Mouse (Mus musculus) heart, embryonic 14.5 days (tissue): ENCODE results near the gene Nfib. TPM values are rescaled to one million over a fixed set of nuclear protein-coding genes. Genes with fewer than 3 reads are reported as not detected.

ENCODE experiments used
- ATAC-seq: fragments of 200-750 bp; cut with Nextera tagmentation; 2 replicates; pipeline ENCODE4 v1.8.0; 2017; ENCODE audit warnings: low read depth, moderate TSS enrichment; ENCODE audit not compliant: insufficient number of reproducible peaks, insufficient read depth, low FRiP score
- H3K27ac ChIP-seq, 2 experiments: fragments of 200-500 bp in 1 of 2; fragments of 300-500 bp in 1 of 2; sonication (generic) in 1 of 2; replicated peaks in 1 of 2; 2 replicates each; pipeline ENCODE4 v1.5.1; 2012 to 2014; ENCODE audit warnings: low read depth in 2 of 2, low read length in 2 of 2, control low read depth in 1 of 2, mild to moderate bottlenecking in 1 of 2, mixed read lengths in 1 of 2; ENCODE audit not compliant: control insufficient read depth in 1 of 2, insufficient read depth in 1 of 2
- H3K27me3 ChIP-seq: fragments of 300-500 bp; sonication (generic); 2 replicates; pipeline ENCODE4 v1.6.1; 2014; ENCODE audit warnings: mild to moderate bottlenecking, low read length, control low read depth; ENCODE audit not compliant: control insufficient read depth, insufficient read depth
- H3K36me3 ChIP-seq: fragments of 300-500 bp; sonication (generic); 2 replicates; pipeline ENCODE4 v1.6.1; 2014; ENCODE audit warnings: mild to moderate bottlenecking, control low read depth, low read length, mixed read lengths; ENCODE audit not compliant: control insufficient read depth, insufficient read depth
- H3K4me1 ChIP-seq, 2 experiments: fragments of 200-500 bp in 1 of 2; fragments of 300-500 bp in 1 of 2; sonication (generic) in 1 of 2; 2 replicates each; pipeline ENCODE4 v1.6.1; 2012 to 2014; ENCODE audit warnings: low read length in 2 of 2, control low read depth in 1 of 2, mixed read lengths in 1 of 2; ENCODE audit not compliant: control insufficient read depth in 2 of 2, insufficient read depth in 2 of 2
- H3K4me2 ChIP-seq: fragments of 300-500 bp; sonication (generic); 2 replicates; pipeline ENCODE4 v1.6.1; 2014; ENCODE audit warnings: mild to moderate bottlenecking, low read length
- H3K4me3 ChIP-seq, 2 experiments: fragments of 200-500 bp in 1 of 2; fragments of 300-500 bp in 1 of 2; sonication (generic) in 1 of 2; 2 replicates each; pipeline ENCODE4 v1.5.1; 2012 to 2014; ENCODE audit warnings: low read length in 2 of 2, mild to moderate bottlenecking in 2 of 2, control low read depth in 1 of 2, low read depth in 1 of 2, moderate library complexity in 1 of 2; ENCODE audit not compliant: control insufficient read depth in 1 of 2, insufficient read depth in 1 of 2
- H3K9ac ChIP-seq: fragments of 300-500 bp; sonication (generic); 2 replicates; pipeline ENCODE4 v1.6.1; 2014; ENCODE audit warnings: mild to moderate bottlenecking, low read length
- H3K9me3 ChIP-seq: fragments of 300-500 bp; sonication (generic); 2 replicates; pipeline ENCODE4 v1.6.1; 2016; ENCODE audit warnings: low read length, control low read depth; ENCODE audit not compliant: control insufficient read depth
- WGBS: fragments of 180-500 bp; shearing (Covaris S2); extraction: QIAGEN DNeasy Blood & Tissue Kit; methylation state at CpG from one replicate; pipeline ENCODE4 v1.1.7; 2014; 5-methylcytosine and 5-hydroxymethylcytosine counted together
- polyA plus RNA-seq: library from polyadenylated mRNA; unstranded; fragments of >200 nt; fragmentation: Nextera tagmentation; extraction: Ambion mirVana; gene quantifications from 2 replicates; pipeline ENCODE4 v1.2.1, GENCODE M21; 2014

Nfib gene
- polyA plus RNA-seq, 1 experiment from 2014 or later: 79.8 TPM

DNA sequence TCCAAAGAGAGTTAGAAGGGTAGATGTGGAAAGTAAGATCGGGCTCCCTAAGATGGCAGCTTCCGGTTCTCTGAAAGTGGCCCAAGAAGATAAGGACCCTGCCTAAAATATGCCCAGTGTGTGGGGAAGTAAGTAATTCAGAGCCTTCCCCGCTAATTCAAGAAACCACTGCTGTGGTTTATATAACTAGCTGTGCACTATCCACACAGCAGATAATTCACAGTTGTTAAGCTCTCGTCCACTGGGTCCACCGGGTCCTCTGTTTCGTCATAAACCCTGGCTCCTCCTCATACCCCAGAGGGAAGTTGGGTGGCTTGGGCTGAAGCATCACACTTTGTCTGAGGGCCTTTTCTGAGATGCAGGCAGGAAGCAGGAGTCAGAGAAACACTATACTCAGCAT, 19.5 kb downstream of the Nfib start:
- Histone ChIP-seq H3K36me3 (no peaks in the 10 kb centered on the region), H3K4me1 (peaks cover 8 to 19% of the 10 kb centered on the region in 2 experiments), H3K4me2 (no peak overlapping the region), H3K27ac (no peak overlapping the region), H3K4me3 (no peak overlapping the region), H3K9ac (no peak overlapping the region), H3K9me3 (no peaks in the 10 kb centered on the region), H3K27me3 (no peaks in the 10 kb centered on the region)
- ATAC-seq: no peak
- 73% methylated on average over 6 of the region's 6 CpGs for WGBS

- 50% methylated on average over 12 of the region's 12 CpGs for WGBS
- no peaks in the 10 kb centered on the region for H3K9me3 ChIP-seq
- H3K27me3 ChIP-seq: no peaks in the 10 kb centered on the region
- H3K4me2 ChIP-seq: peak overlapping the region; percentile 23; the same call in 1 of the 2 replicates
- H3K4me1 ChIP-seq: peaks cover 3 to 8% of the 10 kb centered on the region in 2 experiments; a peak in 3 of 4 replicates
- H3K9ac ChIP-seq: no peak overlapping the region
- H3K36me3 ChIP-seq: no peaks in the 10 kb centered on the region
- 0 out of 4 replicates have a peak overlapping the region, but pooled peaks of 1 of the 2 experiments have one; percentile 33 for H3K27ac ChIP-seq
- ATAC-seq: no peak
- H3K4me3 ChIP-seq: no peak overlapping the region
Observed at GRCm38 (mm10) chr4:82684088-82684715, 21.3 kb downstream of the Nfib start.

DNA sequence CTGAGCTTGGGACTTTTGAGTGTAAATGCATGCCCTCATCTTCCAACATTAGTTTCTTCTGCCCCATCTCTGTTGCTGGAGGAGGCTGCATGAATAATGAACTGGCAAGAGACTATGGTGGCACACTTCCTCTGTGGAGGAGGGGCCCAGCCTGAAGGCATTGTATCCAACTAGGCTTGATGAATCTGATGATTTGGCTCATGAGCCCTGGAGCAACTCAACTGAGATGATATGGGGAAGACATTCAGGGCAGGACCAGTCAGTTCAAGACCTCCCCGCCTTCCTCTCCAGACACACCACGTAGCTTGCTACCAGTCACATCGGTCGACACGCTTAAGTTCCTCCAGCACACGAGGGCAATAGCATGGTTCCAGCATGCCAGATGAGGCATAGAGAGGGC, 22.0 kb downstream of the Nfib start:
- no peak overlapping the region for H3K27ac ChIP-seq
- H3K9ac ChIP-seq: no peak overlapping the region
- WGBS: 92% methylated on average over 6 of the region's 6 CpGs
- H3K4me2 ChIP-seq: no peak overlapping the region
- no peak overlapping the region for H3K4me3 ChIP-seq
- H3K27me3 ChIP-seq: no peaks in the 10 kb centered on the region
- peaks cover 3 to 8% of the 10 kb centered on the region in 2 experiments; a peak in 3 of 4 replicates for H3K4me1 ChIP-seq
- no peaks in the 10 kb centered on the region for H3K36me3 ChIP-seq
- no peaks in the 10 kb centered on the region for H3K9me3 ChIP-seq
- no peak for ATAC-seq

GRCm38 (mm10) chr4:82676104-82676503, 29.4 kb downstream of the Nfib start:
- 94% methylated on average over 2 of the region's 2 CpGs for WGBS
- Histone ChIP-seq H3K9ac (no peak overlapping the region), H3K4me2 (no peak overlapping the region), H3K27ac (no peak overlapping the region), H3K27me3 (no peaks in the 10 kb centered on the region), H3K4me3 (no peak overlapping the region), H3K4me1 (no peaks in the 10 kb centered on the region), H3K36me3 (no peaks in the 10 kb centered on the region), H3K9me3 (0 out of 2 replicates have a peak, but pooled peaks cover 2% of the 10 kb centered on the region)
- no peak for ATAC-seq

GRCm38 (mm10) chr4:82667271-82667872, 38.2 kb downstream of the Nfib start:
- H3K27ac ChIP-seq: no peak overlapping the region
- no peak for ATAC-seq

GRCm38 (mm10) chr4:82664436-82664835, 41.1 kb downstream of the Nfib start:
- H3K27me3 ChIP-seq: no peaks in the 10 kb centered on the region
- H3K4me1 ChIP-seq: no peaks in the 10 kb centered on the region
- H3K9me3 ChIP-seq: no peaks in the 10 kb centered on the region
- no peaks in the 10 kb centered on the region for H3K36me3 ChIP-seq
- 83% methylated on average over 7 of the region's 7 CpGs for WGBS
- no peak overlapping the region for H3K27ac ChIP-seq
- ATAC-seq: no peak
- no peak overlapping the region for H3K4me3 ChIP-seq
- H3K4me2 ChIP-seq: no peak overlapping the region
- H3K9ac ChIP-seq: no peak overlapping the region

More at GRCm38 (mm10) chr4:82667271-82667872, 38.2 kb downstream of the Nfib start:
- WGBS: 74% methylated on average over 3 of the region's 3 CpGs
- Histone ChIP-seq H3K9me3 (no peaks in the 10 kb centered on the region), H3K36me3 (no peaks in the 10 kb centered on the region), H3K4me1 (no peaks in the 10 kb centered on the region), H3K4me3 (no peak overlapping the region), H3K27me3 (no peaks in the 10 kb centered on the region), H3K4me2 (no peak overlapping the region), H3K9ac (no peak overlapping the region)

GRCm38 (mm10) chr4:82663749-82664381, 41.7 kb downstream of the Nfib start:
- H3K36me3 ChIP-seq: no peaks in the 10 kb centered on the region
- H3K27ac ChIP-seq: no peak overlapping the region
- H3K4me2 ChIP-seq: no peak overlapping the region
- WGBS: 85% methylated on average over 6 of the region's 6 CpGs
- no peaks in the 10 kb centered on the region for H3K4me1 ChIP-seq
- H3K9me3 ChIP-seq: no peaks in the 10 kb centered on the region
- ATAC-seq: no peak
- no peak overlapping the region for H3K9ac ChIP-seq
- no peak overlapping the region for H3K4me3 ChIP-seq
- H3K27me3 ChIP-seq: no peaks in the 10 kb centered on the region
